Mouse (Mus musculus): ENCODE measurements around the gene Tchhl1.

Gene Tchhl1

DNA sequence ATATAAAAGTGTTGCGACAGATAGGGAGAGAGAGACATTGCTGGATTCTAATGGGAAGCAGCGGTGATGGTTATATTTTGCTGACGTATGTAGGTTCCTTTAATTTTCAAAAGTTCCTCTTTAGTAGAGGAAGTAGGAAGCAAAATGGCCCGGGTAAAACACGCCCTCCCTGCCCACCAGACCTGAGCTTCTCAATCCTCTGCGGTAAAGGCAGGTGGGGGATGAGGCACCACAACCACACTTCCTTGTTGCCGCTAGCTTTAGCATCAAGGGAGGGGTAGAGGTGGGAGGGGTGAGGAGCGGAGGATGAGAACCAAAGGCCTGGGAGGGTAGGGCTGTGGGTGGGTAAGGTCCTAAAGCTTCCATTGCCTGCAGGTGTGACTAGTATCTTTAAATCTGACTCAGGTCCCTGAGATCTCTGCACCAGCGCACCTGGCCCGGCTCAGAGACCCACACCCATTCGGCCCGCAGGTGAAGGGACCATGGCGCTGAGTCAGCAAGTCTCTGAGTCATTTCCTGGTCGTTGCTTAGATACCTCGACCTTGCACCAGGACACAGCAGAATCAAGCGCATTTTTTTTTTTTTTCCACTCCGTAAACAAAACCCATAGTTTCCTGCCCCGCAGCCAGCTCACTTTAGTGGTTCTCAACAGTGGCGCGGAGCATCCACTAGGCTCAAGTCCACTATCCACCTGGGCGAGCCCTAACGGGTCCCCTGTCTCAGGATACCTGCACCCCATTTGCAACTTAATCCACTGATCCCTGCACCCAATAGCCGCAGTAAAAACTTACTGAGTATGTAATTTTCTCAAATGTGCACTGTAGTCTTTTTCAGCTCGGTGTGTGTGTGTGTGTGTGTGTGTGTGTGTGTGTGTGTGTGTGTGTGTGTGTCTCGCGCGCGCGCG, 37.7 kb downstream of the Tchhl1 start:
- DNase-seq, result peak in 1 of 2 experiments; percentile 5

DNA sequence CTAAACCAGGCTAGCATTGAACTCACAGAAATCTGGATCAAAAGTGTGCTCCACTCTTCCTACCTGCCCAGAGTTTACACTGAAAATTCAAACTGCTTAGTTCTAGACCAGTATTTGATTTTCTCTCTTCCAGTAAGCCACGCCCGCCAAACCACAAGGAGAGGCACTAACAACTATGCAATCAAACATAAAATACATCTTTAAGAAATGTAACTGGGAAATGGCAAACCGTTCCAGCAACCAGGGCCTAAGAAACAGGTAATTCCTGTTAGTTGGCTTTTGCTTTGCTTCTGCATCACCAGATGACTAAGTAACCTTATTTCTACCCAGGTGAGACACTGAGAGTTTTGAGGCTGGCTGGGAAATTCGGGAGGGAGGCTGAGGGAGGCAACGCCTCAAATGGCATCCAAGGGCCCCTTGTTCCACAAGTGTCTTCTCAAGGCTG, 38.3 kb downstream of the Tchhl1 start:
- DNase-seq, result no peak

DNA sequence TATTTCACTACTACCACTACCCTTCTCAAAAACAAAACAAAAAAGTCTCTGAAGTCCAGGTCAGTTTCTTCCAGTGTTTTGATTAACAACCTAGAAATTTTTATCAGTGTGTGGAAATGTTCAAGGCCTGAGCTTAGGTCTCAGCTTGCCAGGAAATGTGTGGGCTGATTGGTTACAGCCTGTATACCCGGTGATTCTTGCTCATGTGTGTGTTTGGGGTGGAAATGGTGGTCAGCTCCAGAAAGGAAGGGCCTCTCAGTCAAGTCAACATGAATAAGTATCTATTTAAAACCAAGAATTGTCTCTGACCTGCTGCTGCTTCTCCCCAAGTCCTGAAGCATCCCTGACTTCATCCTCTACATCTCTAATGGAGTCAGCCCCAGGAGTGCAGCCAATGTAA, 40.7 kb downstream of the Tchhl1 start:
- no peak for DNase-seq

- DNase-seq, result no peak
These were observed 42.5 kb downstream of the Tchhl1 start for GRCm38 (mm10) chr3:93511036-93511435.

DNA sequence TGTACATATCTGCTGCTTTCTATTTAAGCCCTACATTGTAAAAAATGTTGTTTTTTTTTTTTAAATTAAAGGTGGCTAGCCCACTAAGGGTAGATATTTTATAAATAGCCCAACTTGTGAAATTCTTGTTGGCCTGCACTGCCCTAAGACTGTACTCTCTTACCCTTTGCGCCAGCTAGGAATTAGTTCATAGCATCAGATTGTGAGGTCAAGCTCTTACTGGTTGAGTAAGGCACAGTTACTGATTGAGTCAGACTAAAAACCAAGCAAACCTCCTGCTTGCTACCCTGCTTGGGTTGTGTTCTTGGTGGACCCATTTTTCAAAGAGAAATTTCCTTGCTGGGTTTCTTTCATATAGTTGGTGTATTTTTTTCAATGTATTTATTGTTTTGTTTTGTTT, 43.2 kb downstream of the Tchhl1 start:
- DNase-seq, result no peak

DNA sequence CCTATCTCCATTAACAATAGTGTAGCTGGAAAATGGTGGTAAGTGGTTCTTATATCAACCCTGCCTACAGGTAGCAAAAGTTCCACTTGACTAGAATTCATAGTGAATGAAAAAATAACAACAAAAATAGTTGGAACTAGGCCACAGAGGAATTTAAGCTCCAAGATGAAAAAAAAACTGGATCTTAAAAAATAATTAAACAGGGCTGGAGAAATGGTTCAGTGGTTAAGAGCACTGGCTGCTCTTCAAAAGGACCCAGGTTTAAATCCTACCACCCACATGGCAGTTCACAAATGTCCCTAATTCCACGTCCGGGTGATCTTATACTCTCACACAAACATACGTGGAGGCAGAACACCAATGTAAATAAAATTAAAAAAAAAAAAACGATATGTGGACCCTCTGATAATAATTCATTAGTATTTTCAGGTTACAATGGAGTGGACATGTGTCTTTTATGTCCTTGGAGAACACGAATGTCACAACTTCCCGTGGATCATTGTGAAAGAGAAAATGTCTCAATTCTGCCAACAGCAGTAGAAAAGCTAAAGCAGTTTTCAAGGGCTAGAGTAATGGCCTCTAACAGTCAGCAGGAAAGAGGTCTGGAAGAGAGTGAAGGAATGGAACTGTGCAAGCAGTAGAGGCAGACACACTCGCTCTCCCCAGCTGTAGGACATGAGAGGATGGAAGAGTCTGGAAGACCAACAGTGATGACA, 44.0 kb downstream of the Tchhl1 start:
- no peak for DNase-seq

GRCm38 (mm10) chr3:93514628-93515027, 46.1 kb downstream of the Tchhl1 start:
- DNase-seq, result no peak

DNA sequence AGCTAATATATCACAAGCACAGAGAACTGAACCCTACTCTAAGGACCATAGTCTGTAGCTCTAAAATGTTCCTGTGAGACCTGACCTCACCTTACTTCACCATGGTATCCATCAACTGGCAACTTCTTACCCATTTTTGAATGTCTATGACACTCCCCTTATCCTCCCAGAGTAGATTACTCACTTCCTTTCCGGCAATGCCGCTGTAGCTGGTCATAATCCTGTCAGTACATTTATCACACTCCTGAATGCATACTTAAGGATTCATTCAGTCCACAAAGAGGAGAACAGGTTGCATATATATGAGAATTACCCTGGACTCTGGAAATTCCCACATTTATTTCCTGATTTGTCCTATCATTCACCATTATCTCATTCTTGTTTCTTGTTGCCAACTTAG, 48.8 kb downstream of the Tchhl1 start:
- no peak for DNase-seq

DNA sequence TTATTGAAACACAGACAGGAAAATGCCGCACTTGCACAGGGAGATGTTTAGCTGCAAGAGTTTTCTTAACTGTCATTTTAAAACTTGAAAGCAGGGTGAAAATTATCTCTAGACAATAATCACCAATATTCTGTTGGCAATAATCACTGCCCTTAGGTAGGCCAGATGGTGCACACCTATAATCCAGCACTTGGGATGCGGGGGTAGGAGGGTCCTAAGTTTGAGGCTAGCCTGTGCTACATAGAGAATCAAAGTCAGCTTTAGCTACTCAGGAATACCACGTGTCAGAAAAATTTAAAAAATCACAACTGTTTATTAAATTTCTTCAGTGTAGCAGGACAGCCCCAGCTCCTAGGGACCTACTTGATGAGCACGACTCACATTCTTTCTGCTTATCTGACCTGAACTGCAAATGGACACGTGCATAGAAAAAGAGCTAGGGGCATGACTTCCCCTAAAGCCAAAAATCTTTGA, 51.3 kb downstream of the Tchhl1 start:
- DNase-seq, result no peak

GRCm38 (mm10) chr3:93520330-93521193, 52.0 kb downstream of the Tchhl1 start, which contains the start of gene S100a11:
TSS of gene S100a11 (plus strand) at chr3:93520488.
- DNase-seq, result peak; percentile 6 to 8

Measured in cerebellum, postnatal 25 days (tissue).